Mouse (Mus musculus) kidney, postnatal 0 days (tissue): Measurements from ENCODE around the gene 4930558C23Rik. TPM values are rescaled to one million over a fixed set of nuclear protein-coding genes. Genes with fewer than 3 reads are reported as not detected.
"Not testable (repeated sequence)": the region's sequence is repeated elsewhere in the genome, so short reads cannot be mapped to it uniquely, and the experiment has no call there.

Source experiments
- ATAC-seq: fragments of 200-750 bp; cut with Nextera tagmentation; replicated peaks from 2 replicates; pipeline ENCODE4 v1.8.0; 2017; ENCODE audit warnings: low read depth, moderate number of reproducible peaks, moderate TSS enrichment, moderate library complexity; ENCODE audit not compliant: low FRiP score
- DNase-seq: peaks from one replicate; pipeline ENCODE4 v3.0.0-alpha.2; 2016; ENCODE audit warnings: low spot score
- H3K27ac ChIP-seq: fragments of 300-500 bp; sonication (generic); 2 replicates; pipeline ENCODE4 v1.5.1; 2014; ENCODE audit warnings: mild to moderate bottlenecking
- H3K27me3 ChIP-seq: fragments of 300-500 bp; sonication (generic); 2 replicates; pipeline ENCODE4 v1.6.1; 2014; ENCODE audit warnings: low read length, mixed read lengths; ENCODE audit not compliant: insufficient read depth
- H3K36me3 ChIP-seq: fragments of 300-500 bp; sonication (generic); 2 replicates; pipeline ENCODE4 v1.6.1; 2014; ENCODE audit warnings: low read length, mixed read lengths; ENCODE audit not compliant: insufficient read depth
- H3K4me1 ChIP-seq: fragments of 300-500 bp; sonication (generic); replicated peaks from 2 replicates; pipeline ENCODE4 v1.6.1; 2014; ENCODE audit warnings: antibody characterized with exemption, low read length, mixed read lengths; ENCODE audit not compliant: insufficient read depth
- H3K4me2 ChIP-seq: fragments of 300-500 bp; sonication (generic); 2 replicates; pipeline ENCODE4 v1.6.1; 2014; ENCODE audit warnings: mild to moderate bottlenecking, low read length, moderate library complexity, mixed read lengths
- H3K4me3 ChIP-seq: fragments of 300-500 bp; sonication (generic); replicated peaks from 2 replicates; pipeline ENCODE4 v1.5.1; 2014; ENCODE audit warnings: low read depth, low read length
- H3K9ac ChIP-seq: fragments of 300-500 bp; sonication (generic); 2 replicates; pipeline ENCODE4 v1.6.1; 2014; ENCODE audit warnings: low read depth, low read length
- H3K9me3 ChIP-seq: fragments of 300-500 bp; sonication (generic); replicated peaks from 2 replicates; pipeline ENCODE4 v1.6.1; 2016; ENCODE audit warnings: low read length, inconsistent platforms, mixed read lengths
- CTCF ChIP-seq: IDR thresholded peaks from 2 replicates; pipeline ENCODE4 v1.5.1; 2016; ENCODE audit warnings: antibody characterized with exemption, low read depth, mild to moderate bottlenecking, moderate library complexity
- WGBS: fragments of 180-500 bp; shearing (Covaris S2); extraction: QIAGEN DNeasy Blood & Tissue Kit; methylation state at CpG from one replicate; pipeline ENCODE4 v1.1.7; 2014; 5-methylcytosine and 5-hydroxymethylcytosine counted together
- polyA plus RNA-seq: library from polyadenylated mRNA; unstranded; fragments of >200 nt; fragmentation: Nextera tagmentation; extraction: Ambion mirVana; gene quantifications from 2 replicates; pipeline ENCODE4 v1.2.1, GENCODE M21; 2015

Gene 4930558C23Rik
- polyA plus RNA-seq, 1 experiment from 2014 or later = 0.22 TPM

- H3K9me3 ChIP-seq, H3K27me3 ChIP-seq, H3K4me1 ChIP-seq, H3K27ac ChIP-seq, DNase-seq, H3K4me3 ChIP-seq, ATAC-seq, H3K9ac ChIP-seq, H3K4me2 ChIP-seq: not testable (repeated sequence)
- WGBS = 100% methylated on average over 4 of the region's 5 CpGs
- TF ChIP-seq CTCF = 0 out of 2 replicates have a peak, but pooled peaks have one; percentile 7
- H3K36me3 ChIP-seq = peaks cover 45% of the 10 kb centered on the region
Observed at GRCm38 (mm10) chr3:95348343-95348742, 54.3 kb downstream of the 4930558C23Rik start.

DNA sequence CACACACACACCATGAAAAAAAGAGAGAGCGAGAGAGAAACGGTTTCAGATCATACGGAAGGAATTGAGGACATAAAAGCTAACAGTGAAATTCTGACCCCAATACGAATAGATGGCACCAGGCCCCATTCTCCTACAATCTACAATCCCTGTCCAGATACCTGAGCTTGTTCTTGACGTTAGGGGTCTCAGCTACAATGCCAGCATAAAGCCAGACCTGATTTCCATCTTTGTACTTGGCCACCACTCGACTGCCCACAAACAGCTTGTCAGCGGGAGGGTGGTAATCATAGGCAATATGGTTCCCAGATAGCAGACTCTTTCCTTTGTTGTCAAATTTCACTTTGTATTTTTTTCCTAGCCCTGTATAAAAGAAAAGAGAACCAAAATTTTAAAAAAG is 56.2 kb downstream of the 4930558C23Rik start:
- no peak overlapping the region for H3K4me2 ChIP-seq
- H3K4me3 ChIP-seq = no peak overlapping the region
- no peaks in the 10 kb centered on the region for H3K27me3 ChIP-seq
- no peak overlapping the region for H3K9ac ChIP-seq
- ATAC-seq (no peak), DNase-seq (no peak)
- no peaks in the 10 kb centered on the region for H3K9me3 ChIP-seq
- H3K36me3 ChIP-seq = peaks cover 56% of the 10 kb centered on the region
- 94% methylated on average over 7 of the region's 7 CpGs for WGBS
- no peaks in the 10 kb centered on the region for H3K4me1 ChIP-seq
- no peak overlapping the region for H3K27ac ChIP-seq
- TF ChIP-seq CTCF = no peak

DNA sequence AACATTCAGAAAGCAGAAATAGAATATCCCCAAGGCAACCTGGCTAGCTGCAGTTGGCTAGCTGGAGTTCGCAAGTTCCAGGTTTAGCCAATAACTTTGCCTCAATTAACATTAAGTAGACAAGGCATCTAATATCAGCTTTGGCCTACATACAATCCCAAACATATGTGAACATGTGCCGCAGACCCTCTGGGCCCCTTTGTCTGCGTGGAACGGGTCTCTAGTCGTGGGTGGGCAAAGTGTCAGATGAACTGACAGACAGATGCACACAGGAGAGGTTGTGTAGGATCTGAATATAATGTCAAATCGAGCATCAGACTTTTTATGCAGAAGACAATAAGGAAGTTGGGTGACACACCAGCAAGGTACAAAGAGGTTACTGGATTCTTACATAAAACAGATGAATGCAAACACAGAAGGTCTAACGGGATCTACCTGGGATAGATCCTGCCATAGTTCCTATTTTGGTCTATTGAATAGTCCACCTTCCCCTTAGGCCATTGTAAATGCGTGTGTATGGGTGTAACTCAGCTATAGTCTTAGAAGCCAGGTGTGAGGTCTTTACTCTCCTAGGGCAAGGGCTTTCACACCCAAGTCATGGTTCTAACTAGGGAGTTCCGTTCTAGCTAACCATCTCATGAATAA is 59.2 kb downstream of the 4930558C23Rik start:
- H3K36me3 ChIP-seq = peaks cover 74% of the 10 kb centered on the region
- 96% methylated on average over 9 of the region's 9 CpGs for WGBS
- H3K9me3 ChIP-seq, DNase-seq, H3K9ac ChIP-seq, H3K27ac ChIP-seq, H3K4me1 ChIP-seq, H3K4me2 ChIP-seq, ATAC-seq, H3K27me3 ChIP-seq, H3K4me3 ChIP-seq: not testable (repeated sequence)

- H3K9ac ChIP-seq = no peak overlapping the region
- no peak overlapping the region for H3K4me2 ChIP-seq
- H3K4me3 ChIP-seq = no peak overlapping the region
- TF ChIP-seq CTCF = no peak
- no peak for DNase-seq
- WGBS = 91% methylated on average over 4 of the region's 4 CpGs
- no peaks in the 10 kb centered on the region for H3K9me3 ChIP-seq
- peaks cover 72% of the 10 kb centered on the region for H3K36me3 ChIP-seq
- H3K27ac ChIP-seq = no peak overlapping the region
- H3K4me1 ChIP-seq = no peaks in the 10 kb centered on the region
- H3K27me3 ChIP-seq = no peaks in the 10 kb centered on the region
- ATAC-seq = no peak
Observed at GRCm38 (mm10) chr3:95338251-95338650, 64.4 kb downstream of the 4930558C23Rik start.

DNA sequence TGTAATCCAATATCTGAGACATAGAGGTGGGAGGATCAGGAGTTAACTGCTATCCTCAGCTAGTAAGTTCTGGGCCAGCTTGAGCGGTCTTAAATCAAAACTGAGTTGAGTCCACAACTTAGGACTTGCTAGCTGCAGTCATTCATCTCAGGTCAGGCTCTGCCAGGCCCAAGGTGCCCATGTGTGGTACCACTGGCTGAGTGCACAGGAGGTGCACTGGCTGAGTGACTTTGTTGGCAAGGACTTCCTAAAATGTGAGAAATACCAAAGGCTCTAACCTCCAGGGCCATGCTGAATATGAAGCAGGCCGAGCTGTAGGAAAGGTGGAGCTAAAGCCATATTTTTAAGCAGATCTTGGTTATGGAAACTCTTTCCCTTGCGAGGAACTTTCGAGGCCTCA is 65.3 kb downstream of the 4930558C23Rik start:
- 85% methylated on average over 4 of the region's 4 CpGs for WGBS
- Histone ChIP-seq H3K9ac (no peak overlapping the region), H3K4me1 (no peaks in the 10 kb centered on the region), H3K4me3 (no peak overlapping the region), H3K9me3 (no peaks in the 10 kb centered on the region), H3K27ac (no peak overlapping the region), H3K4me2 (no peak overlapping the region), H3K36me3 (peaks cover 72% of the 10 kb centered on the region), H3K27me3 (no peaks in the 10 kb centered on the region)
- DNase-seq (peak; percentile 10), ATAC-seq (no peak)
- TF ChIP-seq CTCF = no peak

Other genes with a start within 250 kb of the 4930558C23Rik start
- gene Sema6c, start 242.4 kb downstream of the 4930558C23Rik start, polyA plus RNA-seq = 1.8 and 2.9 TPM in 2 replicates
- gene Gabpb2, start 184.9 kb downstream of the 4930558C23Rik start, polyA plus RNA-seq = 4.5 and 5.4 TPM in 2 replicates
- 98.5 and 102 TPM in 2 replicates for gene Cdc42se1, start 174.1 kb downstream of the 4930558C23Rik start, polyA plus RNA-seq
- 11.2 and 11.8 TPM in 2 replicates for gene Mllt11, start 170.7 kb downstream of the 4930558C23Rik start, polyA plus RNA-seq
- 1.2 and 1.3 TPM in 2 replicates for gene Gm128, start 161.2 kb downstream of the 4930558C23Rik start, polyA plus RNA-seq
- gene Bnipl, start 151.6 kb downstream of the 4930558C23Rik start, polyA plus RNA-seq = 0.82 and 1.6 TPM in 2 replicates
- 72.6 and 73.2 TPM in 2 replicates for gene Mindy1, start 121.5 kb downstream of the 4930558C23Rik start, polyA plus RNA-seq
- gene Prune1, start 120.8 kb downstream of the 4930558C23Rik start, polyA plus RNA-seq = 20.1 and 20.3 TPM in 2 replicates
- 9.9 and 10.1 TPM in 2 replicates for gene Anxa9, start 95.7 kb downstream of the 4930558C23Rik start, polyA plus RNA-seq
- gene Cers2, start 88.0 kb downstream of the 4930558C23Rik start, polyA plus RNA-seq = 172 and 186 TPM in 2 replicates
- gene Setdb1, start 45.6 kb downstream of the 4930558C23Rik start, polyA plus RNA-seq = 22.2 and 23.2 TPM in 2 replicates
- 21.6 and 26.7 TPM in 2 replicates for gene Arnt, start 31.5 kb upstream of the 4930558C23Rik start, polyA plus RNA-seq
- 10.5 and 11.3 TPM in 2 replicates for gene Ctsk, start 96.4 kb upstream of the 4930558C23Rik start, polyA plus RNA-seq
- gene Ctss, start 123.9 kb upstream of the 4930558C23Rik start, polyA plus RNA-seq = 22.1 and 24.0 TPM in 2 replicates
- gene Hormad1, start 156.8 kb upstream of the 4930558C23Rik start, polyA plus RNA-seq = not detected in 2 replicates
- 33.6 and 34.4 TPM in 2 replicates for gene Golph3l, start 186.1 kb upstream of the 4930558C23Rik start, polyA plus RNA-seq
- gene Ensa, start 222.2 kb upstream of the 4930558C23Rik start, polyA plus RNA-seq = 53.8 and 57.3 TPM in 2 replicates